Mouse (Mus musculus) liver, embryonic 14 days (tissue): ENCODE measurements around the gene B3gat3. TPM values are rescaled to one million over a fixed set of nuclear protein-coding genes. Genes with fewer than 3 reads are reported as not detected.

Experiments used
- polyA plus RNA-seq: library from polyadenylated mRNA; depleted of rRNA; stranded (reverse); fragments of >200 nt; gene quantifications from 2 replicates; pipeline ENCODE4 v1.2.3, GENCODE M21; 2012; rRNA removed

The B3gat3 gene
- polyA plus RNA-seq, result 22.5 and 27.4 TPM in 2 replicates

GRCm38 (mm10) chr19:8920073-8920736, at the start of gene B3gat3:
TSS of gene B3gat3 (plus strand) at chr19:8920374.

GRCm38 (mm10) chr19:8871267-8872186, 48.6 kb upstream of the B3gat3 start, which contains the start of gene Ubxn1:
TSS of gene Ubxn1 (plus strand) at chr19:8871496.

GRCm38 (mm10) chr19:8880311-8881033, 39.7 kb upstream of the B3gat3 start, which contains the start of gene Uqcc3:
TSS of gene Uqcc3 (minus strand) at chr19:8880923.

GRCm38 (mm10) chr19:8883616-8884015, 36.6 kb upstream of the B3gat3 start, which contains the start of the genes Lbhd1 and Gm49403:
TSS of gene Lbhd1 (plus strand) at chr19:8883732.
TSS of gene Gm49403 (plus strand) at chr19:8883930.

GRCm38 (mm10) chr19:8888511-8889385, 31.4 kb upstream of the B3gat3 start, which contains the start of the genes 1810009A15Rik and Gm49416:
TSS of gene 1810009A15Rik (plus strand) at chr19:8888853.
TSS of gene Gm49416 (plus strand) at chr19:8888926.

GRCm38 (mm10) chr19:8892829-8893766, 27.1 kb upstream of the B3gat3 start, which contains the start of gene Ints5:
TSS of gene Ints5 (plus strand) at chr19:8893005.

GRCm38 (mm10) chr19:8897865-8898495, 22.2 kb upstream of the B3gat3 start, which contains the start of gene Ganab:
TSS of gene Ganab (plus strand) at chr19:8898071.

GRCm38 (mm10) chr19:8929224-8930088, 9.3 kb downstream of the B3gat3 start, which contains the start of the genes Rom1 and Eml3:
TSS of gene Rom1 (minus strand) at chr19:8929356.
TSS of gene Eml3 (plus strand) at chr19:8929552.

GRCm38 (mm10) chr19:8941515-8942217, 21.5 kb downstream of the B3gat3 start, which contains the start of gene Mta2:
TSS of gene Mta2 (plus strand) at chr19:8941875.

GRCm38 (mm10) chr19:8953135-8954039, 33.2 kb downstream of the B3gat3 start, which contains the start of gene Tut1:
TSS of gene Tut1 (plus strand) at chr19:8953847.

GRCm38 (mm10) chr19:8966590-8967372, 46.6 kb downstream of the B3gat3 start, which contains the start of gene Eef1g:
TSS of gene Eef1g (plus strand) at chr19:8967041.

